In the genomic region with DNA sequence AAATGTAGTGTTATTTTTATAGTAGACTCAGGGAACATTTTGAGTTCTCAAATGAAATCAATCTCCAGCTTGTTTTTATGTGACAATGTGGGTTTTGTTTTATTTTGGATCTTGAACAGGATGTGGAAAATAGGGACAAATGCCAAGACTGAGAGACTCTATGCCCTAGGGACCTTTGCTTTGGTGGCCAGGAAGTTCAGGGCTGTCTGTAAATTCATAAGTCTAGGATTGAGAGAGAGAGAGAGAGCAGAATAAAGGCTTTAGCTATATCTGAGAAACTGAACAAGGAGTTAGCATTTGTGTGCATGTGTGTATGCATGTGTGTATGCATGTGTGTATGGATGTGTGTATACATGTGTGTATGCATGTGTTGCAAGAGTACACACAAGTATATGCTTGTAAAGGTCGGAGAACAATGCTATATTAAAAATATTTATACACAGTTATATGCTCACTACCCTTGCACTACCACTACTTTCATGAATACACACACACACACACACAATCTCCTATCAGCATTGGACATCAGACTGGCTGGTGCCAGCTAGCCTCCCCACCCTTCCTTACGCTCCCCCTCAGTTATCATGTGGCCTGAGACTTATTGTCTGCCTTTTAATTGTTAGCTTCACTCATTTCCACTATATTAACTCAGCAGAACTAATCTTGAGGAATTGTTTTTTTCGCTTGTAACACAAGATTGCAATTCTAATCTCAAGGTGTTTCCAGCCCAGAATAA, we compare ENCODE assay signal across 11 mouse cellular contexts. TPM values are rescaled to one million over a fixed set of nuclear protein-coding genes. Genes with fewer than 3 reads are reported as not detected.
DNase-seq lines count a peak whose midpoint lies in the region; ATAC-seq lines count a peak whose summit lies in the region.
"Had no signal": no experiment of that assay in that cellular context is flagged by ENCODE, and none has a peak within 500 bp of the region (broad histone marks: within the 10 kb centered on the region; RNA-seq: fewer than 3 reads in every experiment).

No protein-coding gene starts in this region.

- 0 out of 2 replicates have a peak, but pooled peaks have one; percentile 35 for ATAC-seq in heart, embryonic 14.5 days (ENCODE audit: insufficient number of reproducible peaks, insufficient read depth, low FRiP score, low read depth)
- ATAC-seq in forebrain, embryonic 11.5 days (replicated peaks; ENCODE audit: low FRiP score) = no peak
- ATAC-seq: liver, postnatal 0 days had no signal

- H3K27ac ChIP-seq in heart, embryonic 14.5 days (replicated peaks in 1 of 2; ENCODE audit: control insufficient read depth in 1 of 2, insufficient read depth in 1 of 2, low read depth in 2 of 2, low read length in 2 of 2) = peak overlapping the region; percentile 54 to 73
- no peak overlapping the region for H3K27ac ChIP-seq in forebrain, embryonic 11.5 days (ENCODE audit: low read depth, low read length)
- H3K27ac ChIP-seq: forebrain, embryonic 10.5 days; neural tube, embryonic 12.5 days had no signal

- no peaks in the 10 kb centered on the region for H3K36me3 ChIP-seq in heart, embryonic 14.5 days (ENCODE audit: control insufficient read depth, insufficient read depth, low read length)
- no peaks in the 10 kb centered on the region for H3K36me3 ChIP-seq in forebrain, embryonic 11.5 days (ENCODE audit: control insufficient read depth, insufficient read depth, low read length)
- H3K36me3 ChIP-seq: forebrain, embryonic 10.5 days; neural tube, embryonic 12.5 days had no signal

- H3K9ac ChIP-seq in heart, embryonic 14.5 days (ENCODE audit: low read length) = no peak overlapping the region
- no peak overlapping the region for H3K9ac ChIP-seq in forebrain, embryonic 11.5 days (ENCODE audit: low read length)
- H3K9ac ChIP-seq: liver, postnatal 0 days; neural tube, embryonic 12.5 days had no signal

- no peaks in the 10 kb centered on the region; a peak in 1 of 4 replicates for H3K4me1 ChIP-seq in heart, embryonic 14.5 days (ENCODE audit: control insufficient read depth in 2 of 2, insufficient read depth in 2 of 2, low read length in 2 of 2)
- no peaks in the 10 kb centered on the region for H3K4me1 ChIP-seq in forebrain, embryonic 11.5 days (replicated peaks; ENCODE audit: control insufficient read depth, insufficient read depth, low read length)
- H3K4me1 ChIP-seq: forebrain, embryonic 10.5 days; neural tube, embryonic 12.5 days had no signal

- 57% methylated on average over 3 of the region's 3 CpGs for WGBS in heart, embryonic 14.5 days
- WGBS in forebrain, embryonic 11.5 days = 76% methylated on average over 3 of the region's 3 CpGs

- H3K4me3 ChIP-seq in heart, embryonic 14.5 days (ENCODE audit: control insufficient read depth in 1 of 2, insufficient read depth in 1 of 2, low read depth in 1 of 2, low read length in 2 of 2) = no peak overlapping the region
- H3K4me3 ChIP-seq in forebrain, embryonic 11.5 days (ENCODE audit: low read depth, low read length) = no peak overlapping the region
- H3K4me3 ChIP-seq: forebrain, embryonic 10.5 days; neural tube, embryonic 12.5 days had no signal

- no peaks in the 10 kb centered on the region for H3K27me3 ChIP-seq in heart, embryonic 14.5 days (ENCODE audit: control insufficient read depth, insufficient read depth, low read length)
- no peaks in the 10 kb centered on the region for H3K27me3 ChIP-seq in forebrain, embryonic 11.5 days (ENCODE audit: control insufficient read depth, insufficient read depth, low read length)
- H3K27me3 ChIP-seq: neural tube, embryonic 12.5 days had no signal

- H3K9me3 ChIP-seq in heart, embryonic 14.5 days (ENCODE audit: control insufficient read depth, low read length) = peaks cover 4% of the 10 kb centered on the region; the same call in 1 of the 2 replicates
- H3K9me3 ChIP-seq in forebrain, embryonic 11.5 days (ENCODE audit: control insufficient read depth, low read length) = no peaks in the 10 kb centered on the region
- H3K9me3 ChIP-seq: forebrain, embryonic 10.5 days; neural tube, embryonic 12.5 days had no signal

- DNase-seq in 3134 (ENCODE audit: extremely low read depth, insufficient read length, low spot score) = peak; percentile 47
- peak; percentile 65 for DNase-seq in 3T3-L1 (ENCODE audit: low read depth, low spot score)
- DNase-seq in kidney, postnatal 10 days = peak; percentile 56
- no peak for DNase-seq in embryo, embryonic 9.5 days (ENCODE audit: extremely low spot score)
- no peak for DNase-seq in forebrain, embryonic 11.5 days (ENCODE audit: low spot score)
- no peak for DNase-seq in thymus, postnatal 14 days
- DNase-seq in layer of hippocampus, adult 18-20 months (ENCODE audit: low spot score in 2 of 2) = no peak
- DNase-seq: liver, postnatal 0 days had no signal

- H3K4me2 ChIP-seq in heart, embryonic 14.5 days (ENCODE audit: low read length) = no peak overlapping the region
- no peak overlapping the region for H3K4me2 ChIP-seq in forebrain, embryonic 11.5 days (ENCODE audit: low read depth, low read length, severe bottlenecking)
- H3K4me2 ChIP-seq: neural tube, embryonic 12.5 days had no signal

RNA-seq across cellular contexts. Expression of gene Tm4sf1, which starts 33.5 kb away (rescaled TPM):
- polyA plus RNA-seq in heart, embryonic 14.5 days (2014; fragmentation: Nextera tagmentation; extraction: Ambion mirVana) = 308 and 338 TPM in 2 replicates
- 9.2 and 9.9 TPM in 2 replicates for polyA plus RNA-seq in forebrain, embryonic 11.5 days (2014; fragmentation: Nextera tagmentation; extraction: Ambion mirVana)
- total RNA-seq in layer of hippocampus, adult 18-20 months (2021) = 10 to 100 TPM; 14.3 to 14.8 TPM

Comparison
In these comparisons a context has a peak if more than half of its experiments do, and no peak if none do; other contexts are left out.
1. DNase-seq: peak in 3134 (single experiment), 3T3-L1 (single experiment) and kidney, postnatal 10 days (single experiment); none in embryo, embryonic 9.5 days (single experiment), forebrain, embryonic 11.5 days (single experiment), thymus, postnatal 14 days (single experiment) and layer of hippocampus, adult 18-20 months (0 of 2).
2. RNA of gene Tm4sf1, which starts 33.5 kb away (polyA plus RNA-seq): 308 to 338 TPM in heart, embryonic 14.5 days; 9.2 to 9.9 TPM in forebrain, embryonic 11.5 days; every median in the first group is over 10 times any median in the second.